Mouse (Mus musculus): ENCODE measurements around the gene Trp63. TPM values are rescaled to one million over a fixed set of nuclear protein-coding genes. Genes with fewer than 3 reads are reported as not detected.

The Trp63 gene
- polyA plus RNA-seq, 1 experiment from 2014 or later = 46.3 TPM

DNA sequence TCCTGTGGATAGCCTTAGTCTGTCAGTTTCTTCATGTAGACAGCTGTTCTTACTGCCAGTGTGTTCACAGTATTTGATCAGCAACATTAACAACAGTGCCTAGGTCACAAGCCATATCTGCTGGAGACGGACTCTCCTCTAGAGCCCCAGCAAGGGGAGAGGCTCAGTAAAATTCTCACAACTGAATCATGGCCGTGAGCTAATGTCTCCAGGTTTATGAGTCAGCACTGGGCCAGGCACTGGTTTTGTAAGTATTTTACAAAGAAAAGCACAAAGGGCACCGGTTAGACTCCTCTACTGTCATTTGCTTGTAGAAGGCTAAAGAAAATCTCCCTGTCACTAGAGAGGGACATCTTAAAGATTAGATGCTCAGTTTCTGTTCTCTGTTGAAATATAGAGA lies 151.7 kb downstream of the Trp63 start:
- no peak for ATAC-seq (ENCODE audit: insufficient number of reproducible peaks, insufficient read depth, low FRiP score, low read depth)
- peaks cover 8% of the 10 kb centered on the region; the same call in 1 of the 2 replicates for H3K4me1 ChIP-seq (ENCODE audit: control insufficient read depth, insufficient read depth, low read length)
- no peak overlapping the region for H3K4me2 ChIP-seq (replicated peaks; ENCODE audit: low read depth, low read length)
- H3K9ac ChIP-seq (replicated peaks; ENCODE audit: low read depth, low read length) = no peak overlapping the region
- no peaks in the 10 kb centered on the region for H3K36me3 ChIP-seq (ENCODE audit: control insufficient read depth, insufficient read depth, low read length)
- no peaks in the 10 kb centered on the region for H3K9me3 ChIP-seq (ENCODE audit: control insufficient read depth, low read depth, low read length)
- H3K27ac ChIP-seq (ENCODE audit: low read length) = peak overlapping the region; percentile 27; the same call in 1 of the 2 replicates
- 82% methylated on average over 3 of the region's 3 CpGs for WGBS
- H3K27me3 ChIP-seq (ENCODE audit: control insufficient read depth, insufficient read depth, low read length) = no peaks in the 10 kb centered on the region
- no peak overlapping the region for H3K4me3 ChIP-seq (ENCODE audit: low read depth, low read length)

GRCm38 (mm10) chr16:25835723-25836122 lies 152.2 kb downstream of the Trp63 start:
- Histone ChIP-seq H3K9ac (replicated peaks; ENCODE audit: low read depth, low read length) (no peak overlapping the region), H3K27me3 (ENCODE audit: control insufficient read depth, insufficient read depth, low read length) (no peaks in the 10 kb centered on the region), H3K4me3 (ENCODE audit: low read depth, low read length) (no peak overlapping the region), H3K4me2 (replicated peaks; ENCODE audit: low read depth, low read length) (no peak overlapping the region), H3K36me3 (ENCODE audit: control insufficient read depth, insufficient read depth, low read length) (no peaks in the 10 kb centered on the region), H3K27ac (ENCODE audit: low read length) (no peak overlapping the region; the same call in 1 of the 2 replicates), H3K4me1 (ENCODE audit: control insufficient read depth, insufficient read depth, low read length) (peaks cover 8% of the 10 kb centered on the region; the same call in 1 of the 2 replicates), H3K9me3 (ENCODE audit: control insufficient read depth, low read depth, low read length) (no peaks in the 10 kb centered on the region)
- no peak for ATAC-seq (ENCODE audit: insufficient number of reproducible peaks, insufficient read depth, low FRiP score, low read depth)
- 48% methylated on average over 5 of the region's 5 CpGs for WGBS

GRCm38 (mm10) chr16:25842996-25843395 lies 159.4 kb downstream of the Trp63 start:
- H3K27me3 ChIP-seq (ENCODE audit: control insufficient read depth, insufficient read depth, low read length) = no peaks in the 10 kb centered on the region
- H3K4me3 ChIP-seq (ENCODE audit: low read depth, low read length) = no peak overlapping the region
- no peak for ATAC-seq (ENCODE audit: insufficient number of reproducible peaks, insufficient read depth, low FRiP score, low read depth)
- H3K9me3 ChIP-seq (ENCODE audit: control insufficient read depth, low read depth, low read length) = no peaks in the 10 kb centered on the region
- H3K27ac ChIP-seq (ENCODE audit: low read length) = no peak overlapping the region
- no peaks in the 10 kb centered on the region for H3K36me3 ChIP-seq (ENCODE audit: control insufficient read depth, insufficient read depth, low read length)
- WGBS = 63% methylated on average over 6 of the region's 6 CpGs
- H3K9ac ChIP-seq (replicated peaks; ENCODE audit: low read depth, low read length) = no peak overlapping the region
- H3K4me1 ChIP-seq (ENCODE audit: control insufficient read depth, insufficient read depth, low read length) = 0 out of 2 replicates have a peak, but pooled peaks cover 2% of the 10 kb centered on the region
- H3K4me2 ChIP-seq (replicated peaks; ENCODE audit: low read depth, low read length) = no peak overlapping the region

- ATAC-seq (ENCODE audit: insufficient number of reproducible peaks, insufficient read depth, low FRiP score, low read depth) = no peak
- Histone ChIP-seq H3K4me3 (ENCODE audit: low read depth, low read length) (no peak overlapping the region), H3K4me2 (replicated peaks; ENCODE audit: low read depth, low read length) (no peak overlapping the region), H3K27ac (ENCODE audit: low read length) (peak overlapping the region; percentile 27; the same call in 1 of the 2 replicates), H3K9ac (replicated peaks; ENCODE audit: low read depth, low read length) (no peak overlapping the region), H3K4me1 (ENCODE audit: control insufficient read depth, insufficient read depth, low read length) (0 out of 2 replicates have a peak, but pooled peaks cover 2% of the 10 kb centered on the region), H3K36me3 (ENCODE audit: control insufficient read depth, insufficient read depth, low read length) (no peaks in the 10 kb centered on the region), H3K27me3 (ENCODE audit: control insufficient read depth, insufficient read depth, low read length) (no peaks in the 10 kb centered on the region), H3K9me3 (ENCODE audit: control insufficient read depth, low read depth, low read length) (no peaks in the 10 kb centered on the region)
- 80% methylated on average over 13 of the region's 13 CpGs for WGBS
Observed at GRCm38 (mm10) chr16:25843625-25844024, 160.1 kb downstream of the Trp63 start.

GRCm38 (mm10) chr16:25846611-25847010 lies 163.0 kb downstream of the Trp63 start:
- H3K4me3 ChIP-seq (ENCODE audit: low read depth, low read length) = no peak overlapping the region
- WGBS = 91% methylated on average over 5 of the region's 5 CpGs
- no peaks in the 10 kb centered on the region for H3K36me3 ChIP-seq (ENCODE audit: control insufficient read depth, insufficient read depth, low read length)
- no peak overlapping the region for H3K4me2 ChIP-seq (replicated peaks; ENCODE audit: low read depth, low read length)
- no peak for ATAC-seq (ENCODE audit: insufficient number of reproducible peaks, insufficient read depth, low FRiP score, low read depth)
- H3K9ac ChIP-seq (replicated peaks; ENCODE audit: low read depth, low read length) = no peak overlapping the region
- no peak overlapping the region for H3K27ac ChIP-seq (ENCODE audit: low read length)
- no peaks in the 10 kb centered on the region for H3K9me3 ChIP-seq (ENCODE audit: control insufficient read depth, low read depth, low read length)
- no peaks in the 10 kb centered on the region for H3K27me3 ChIP-seq (ENCODE audit: control insufficient read depth, insufficient read depth, low read length)
- H3K4me1 ChIP-seq (ENCODE audit: control insufficient read depth, insufficient read depth, low read length) = no peaks in the 10 kb centered on the region; the same call in 1 of the 2 replicates

DNA sequence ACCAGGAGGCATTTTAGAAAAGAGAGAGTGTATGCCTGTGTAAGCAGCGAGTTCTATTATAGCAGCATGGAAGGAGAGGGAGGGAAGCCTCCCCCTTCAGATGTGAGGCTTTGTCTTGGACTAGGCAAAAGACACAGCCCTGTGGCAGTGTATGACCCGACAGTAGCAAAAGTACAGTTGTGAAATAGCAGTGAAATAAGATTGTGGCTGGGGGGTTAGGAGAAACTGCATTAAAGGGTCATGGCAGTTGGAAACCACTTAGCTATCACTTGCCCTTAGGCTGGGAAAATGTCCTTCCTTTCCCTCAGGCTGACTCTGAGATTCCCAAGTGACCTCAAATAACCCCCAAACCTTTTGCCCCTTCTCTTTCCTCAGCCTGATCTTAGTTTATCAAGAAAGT lies 164.9 kb downstream of the Trp63 start:
- no peaks in the 10 kb centered on the region for H3K27me3 ChIP-seq (ENCODE audit: control insufficient read depth, insufficient read depth, low read length)
- H3K36me3 ChIP-seq (ENCODE audit: control insufficient read depth, insufficient read depth, low read length) = no peaks in the 10 kb centered on the region
- no peaks in the 10 kb centered on the region; the same call in 1 of the 2 replicates for H3K4me1 ChIP-seq (ENCODE audit: control insufficient read depth, insufficient read depth, low read length)
- H3K4me3 ChIP-seq (ENCODE audit: low read depth, low read length) = no peak overlapping the region
- no peak for ATAC-seq (ENCODE audit: insufficient number of reproducible peaks, insufficient read depth, low FRiP score, low read depth)
- 66% methylated on average over 2 of the region's 2 CpGs for WGBS
- no peak overlapping the region for H3K27ac ChIP-seq (ENCODE audit: low read length)
- no peak overlapping the region for H3K9ac ChIP-seq (replicated peaks; ENCODE audit: low read depth, low read length)
- no peak overlapping the region for H3K4me2 ChIP-seq (replicated peaks; ENCODE audit: low read depth, low read length)
- no peaks in the 10 kb centered on the region for H3K9me3 ChIP-seq (ENCODE audit: control insufficient read depth, low read depth, low read length)

DNA sequence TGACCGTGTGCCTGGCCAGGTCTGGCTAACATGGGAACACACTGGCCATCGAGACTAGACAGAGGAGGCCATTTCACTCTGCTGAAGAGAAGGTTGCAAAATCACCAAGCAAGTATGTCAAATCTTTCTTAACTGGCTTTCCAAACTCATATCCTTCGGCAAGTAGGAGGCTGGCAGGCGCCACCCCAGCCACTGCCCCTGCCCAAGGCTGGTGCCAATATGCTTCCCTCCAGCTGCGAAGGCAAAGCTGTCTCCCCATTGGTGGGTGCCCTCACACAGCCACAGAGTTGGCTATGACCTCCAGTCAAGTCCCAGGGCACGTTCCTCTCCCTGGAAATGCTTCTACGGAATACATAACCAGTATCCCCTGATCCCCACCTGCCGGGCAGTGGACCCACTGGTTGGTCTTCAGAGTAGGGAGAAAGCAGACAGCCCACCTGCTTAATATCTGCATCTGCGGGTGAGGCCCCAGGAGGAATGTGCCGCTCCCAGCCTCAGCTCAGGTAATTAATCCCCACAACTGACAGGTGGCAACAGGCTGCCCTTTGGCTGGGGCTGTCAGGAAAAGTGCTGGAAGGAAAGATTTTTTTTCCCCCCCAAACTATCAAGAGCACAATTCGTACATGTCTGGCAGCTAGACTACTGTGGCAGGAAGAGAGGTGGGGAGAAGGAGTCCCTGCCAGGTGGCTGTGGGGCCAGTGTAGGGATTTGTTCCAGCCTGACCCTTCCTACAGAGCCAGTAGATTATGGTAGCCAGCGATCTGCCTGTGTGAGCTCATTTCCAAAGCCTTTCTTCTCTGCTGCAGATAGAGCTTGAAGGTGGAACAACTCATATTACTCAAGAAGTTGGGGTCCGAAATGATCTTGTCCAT lies 166.3 kb downstream of the Trp63 start:
- no peaks in the 10 kb centered on the region for H3K27me3 ChIP-seq (ENCODE audit: control insufficient read depth, insufficient read depth, low read length)
- no peaks in the 10 kb centered on the region for H3K9me3 ChIP-seq (ENCODE audit: control insufficient read depth, low read depth, low read length)
- ATAC-seq (ENCODE audit: insufficient number of reproducible peaks, insufficient read depth, low FRiP score, low read depth) = peak; percentile 75
- no peak overlapping the region for H3K4me3 ChIP-seq (ENCODE audit: low read depth, low read length)
- 0 out of 2 replicates have a peak overlapping the region, but pooled peaks have one; percentile 27 for H3K27ac ChIP-seq (ENCODE audit: low read length)
- H3K4me2 ChIP-seq (replicated peaks; ENCODE audit: low read depth, low read length) = no peak overlapping the region
- H3K9ac ChIP-seq (replicated peaks; ENCODE audit: low read depth, low read length) = no peak overlapping the region
- no peaks in the 10 kb centered on the region; the same call in 1 of the 2 replicates for H3K4me1 ChIP-seq (ENCODE audit: control insufficient read depth, insufficient read depth, low read length)
- no peaks in the 10 kb centered on the region for H3K36me3 ChIP-seq (ENCODE audit: control insufficient read depth, insufficient read depth, low read length)
- 44% methylated on average over 13 of the region's 13 CpGs for WGBS

GRCm38 (mm10) chr16:25860731-25861505 lies 177.4 kb downstream of the Trp63 start:
- no peaks in the 10 kb centered on the region for H3K27me3 ChIP-seq (ENCODE audit: control insufficient read depth, insufficient read depth, low read length)
- H3K36me3 ChIP-seq (ENCODE audit: control insufficient read depth, insufficient read depth, low read length) = no peaks in the 10 kb centered on the region
- no peak for ATAC-seq (ENCODE audit: insufficient number of reproducible peaks, insufficient read depth, low FRiP score, low read depth)
- H3K27ac ChIP-seq (ENCODE audit: low read length) = no peak overlapping the region
- H3K4me3 ChIP-seq (ENCODE audit: low read depth, low read length) = no peak overlapping the region
- no peak overlapping the region for H3K9ac ChIP-seq (replicated peaks; ENCODE audit: low read depth, low read length)
- H3K4me2 ChIP-seq (replicated peaks; ENCODE audit: low read depth, low read length) = no peak overlapping the region
- H3K9me3 ChIP-seq (ENCODE audit: control insufficient read depth, low read depth, low read length) = no peaks in the 10 kb centered on the region
- WGBS = 87% methylated on average over 8 of the region's 8 CpGs
- H3K4me1 ChIP-seq (ENCODE audit: control insufficient read depth, insufficient read depth, low read length) = no peaks in the 10 kb centered on the region

Measured in stomach, embryonic 14.5 days (tissue).